Mouse (Mus musculus) regulatory T cell (primary cell): ENCODE measurements around the gene 2200002D01Rik.

Experiments
- in situ Hi-C: fragments of 300-600 bp; cut with MboI, MseI; formaldehyde crosslinking; loops from one replicate; pipeline ENCODE4 v1.15.1; 2025; ENCODE audit warnings: high pct_unique_total_duplicates

The 2200002D01Rik gene

DNA sequence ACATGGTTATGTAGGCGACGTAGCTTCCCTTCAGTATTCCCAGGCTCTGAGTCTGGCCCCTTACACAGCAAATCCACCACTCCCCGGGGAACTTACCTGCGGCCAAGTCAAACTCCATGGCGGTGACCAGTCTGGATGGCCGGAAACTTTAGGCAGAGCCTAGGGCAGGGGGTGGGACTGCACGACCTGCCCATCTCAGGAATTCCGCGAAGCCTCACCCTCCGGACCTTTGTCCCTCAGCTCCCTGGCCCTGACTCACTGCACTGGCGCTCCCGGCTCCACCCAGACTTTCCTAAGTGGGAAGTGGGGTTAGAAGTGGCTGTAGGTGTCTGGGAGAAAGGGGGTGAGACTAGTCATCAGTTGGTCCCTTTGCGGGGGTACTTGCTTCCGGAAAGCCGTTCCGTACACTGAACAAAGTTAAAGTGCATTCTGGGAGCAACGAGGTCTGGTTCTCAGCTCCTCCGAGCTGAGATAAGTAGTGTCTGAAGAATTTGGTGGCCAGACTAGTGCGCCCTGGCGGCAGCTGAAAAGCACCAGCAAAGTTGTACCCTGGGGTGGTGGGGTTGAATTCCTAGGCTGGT, at the start of gene 2200002D01Rik:
2200002D01Rik (minus strand) TSS at position 206 of the 581 bp plus-strand sequence.
- in situ Hi-C loops: no loop called here

- in situ Hi-C loops: no loop called here
Observed at GRCm38 (mm10) chr7:29296998-29297397, 48.7 kb upstream of the 2200002D01Rik start.

GRCm38 (mm10) chr7:29295861-29296647, 47.8 kb upstream of the 2200002D01Rik start:
- in situ Hi-C loops: no loop called here

GRCm38 (mm10) chr7:29294111-29294761, 46.0 kb upstream of the 2200002D01Rik start:
- in situ Hi-C loops: loop anchor here (5.0 kb wide), 1 partner anchor 52 kb away; no protein-coding TSS in a partner anchor

DNA sequence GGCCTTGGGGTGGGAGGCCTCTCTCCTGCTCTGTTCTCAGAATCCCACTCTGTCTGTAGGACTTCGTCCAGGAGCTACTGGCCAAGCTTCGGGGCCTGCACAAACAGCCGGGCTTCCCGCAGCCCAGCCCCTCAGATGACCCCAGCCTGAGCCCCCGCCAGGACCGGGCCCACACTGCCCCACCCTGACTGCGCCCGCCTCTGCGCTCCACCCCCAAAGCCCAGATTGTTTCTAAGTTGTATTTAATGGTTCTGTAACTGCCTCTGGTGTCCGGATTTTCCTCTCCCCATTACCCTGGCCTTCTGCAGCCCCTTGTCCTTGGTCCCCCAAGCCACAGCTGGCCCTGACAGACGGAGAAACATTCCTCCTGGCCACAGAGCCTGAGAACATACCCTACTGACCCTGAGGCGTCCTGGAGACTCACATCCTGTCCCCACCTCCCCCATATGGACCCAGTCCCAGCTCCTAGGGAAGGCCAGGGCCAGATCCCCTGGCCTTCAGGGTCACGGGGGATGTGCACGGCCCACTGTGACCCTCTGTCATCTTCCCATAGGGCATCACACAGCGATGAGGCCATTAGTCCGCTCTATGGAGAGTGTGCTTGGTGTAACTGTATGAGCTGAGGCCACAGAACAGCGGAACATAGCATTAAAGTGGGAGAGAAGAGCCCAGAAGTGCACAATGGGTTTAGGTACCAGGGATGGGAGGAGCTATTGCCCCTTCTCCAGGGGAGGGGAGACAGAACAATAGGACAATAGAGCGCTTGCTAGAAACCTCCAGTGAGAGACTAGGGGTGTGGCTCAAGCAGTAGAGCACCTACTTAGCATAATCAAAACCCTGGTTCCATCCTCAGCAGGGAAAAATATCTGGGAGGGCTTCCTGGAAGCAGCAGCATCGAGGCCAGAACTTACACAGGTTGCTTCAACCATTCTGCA, 45.1 kb upstream of the 2200002D01Rik start:
- in situ Hi-C loops: loop anchor here (5.0 kb wide), 1 partner anchor 51 kb away; no protein-coding TSS in a partner anchor

GRCm38 (mm10) chr7:29292458-29293098, 44.3 kb upstream of the 2200002D01Rik start:
- in situ Hi-C loops: loop anchor here (5.0 kb wide), 1 partner anchor 50 kb away; no protein-coding TSS in a partner anchor

DNA sequence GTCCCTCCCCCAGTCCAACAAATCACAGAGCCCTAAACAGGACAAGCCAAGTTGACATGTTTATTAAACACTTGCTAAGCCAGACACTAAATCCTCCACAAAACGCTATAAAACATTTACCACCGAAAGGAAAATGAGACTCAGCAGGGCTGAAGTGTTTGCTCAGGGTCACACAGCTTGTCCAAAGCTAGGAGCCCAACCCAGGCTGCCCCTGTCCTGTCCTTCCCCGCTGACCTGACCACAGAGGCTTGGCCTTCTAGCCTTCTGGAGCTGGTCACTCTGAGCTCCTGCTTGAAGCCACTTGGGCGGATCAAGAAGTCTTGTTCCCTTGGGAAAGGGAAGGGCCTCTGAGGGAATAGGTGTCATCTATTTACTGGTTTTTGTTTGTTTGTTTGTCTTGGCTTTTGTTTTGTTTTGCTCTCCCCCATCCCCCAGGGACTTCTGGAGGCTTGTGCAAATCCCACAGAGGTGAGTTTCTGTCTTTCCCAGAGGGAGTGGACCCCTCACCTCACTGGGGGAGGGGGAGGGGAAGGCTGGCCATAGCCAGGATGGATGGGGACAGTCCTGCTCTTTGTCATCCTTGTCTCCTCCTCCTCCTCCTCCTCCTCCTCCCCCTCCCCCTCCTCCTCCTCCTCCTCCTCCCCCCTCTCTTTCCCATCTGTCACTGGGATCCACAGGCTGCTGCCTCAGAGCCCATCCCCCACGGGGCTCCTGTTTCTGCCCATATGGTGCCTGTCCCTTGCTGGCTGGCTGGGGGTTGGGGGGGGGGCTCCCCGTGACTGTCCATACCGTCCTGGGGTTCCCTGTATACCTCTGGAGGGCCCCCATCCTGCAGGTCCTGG, 43.6 kb upstream of the 2200002D01Rik start:
- in situ Hi-C loops: loop anchor here (5.0 kb wide), 1 partner anchor 50 kb away; no protein-coding TSS in a partner anchor

DNA sequence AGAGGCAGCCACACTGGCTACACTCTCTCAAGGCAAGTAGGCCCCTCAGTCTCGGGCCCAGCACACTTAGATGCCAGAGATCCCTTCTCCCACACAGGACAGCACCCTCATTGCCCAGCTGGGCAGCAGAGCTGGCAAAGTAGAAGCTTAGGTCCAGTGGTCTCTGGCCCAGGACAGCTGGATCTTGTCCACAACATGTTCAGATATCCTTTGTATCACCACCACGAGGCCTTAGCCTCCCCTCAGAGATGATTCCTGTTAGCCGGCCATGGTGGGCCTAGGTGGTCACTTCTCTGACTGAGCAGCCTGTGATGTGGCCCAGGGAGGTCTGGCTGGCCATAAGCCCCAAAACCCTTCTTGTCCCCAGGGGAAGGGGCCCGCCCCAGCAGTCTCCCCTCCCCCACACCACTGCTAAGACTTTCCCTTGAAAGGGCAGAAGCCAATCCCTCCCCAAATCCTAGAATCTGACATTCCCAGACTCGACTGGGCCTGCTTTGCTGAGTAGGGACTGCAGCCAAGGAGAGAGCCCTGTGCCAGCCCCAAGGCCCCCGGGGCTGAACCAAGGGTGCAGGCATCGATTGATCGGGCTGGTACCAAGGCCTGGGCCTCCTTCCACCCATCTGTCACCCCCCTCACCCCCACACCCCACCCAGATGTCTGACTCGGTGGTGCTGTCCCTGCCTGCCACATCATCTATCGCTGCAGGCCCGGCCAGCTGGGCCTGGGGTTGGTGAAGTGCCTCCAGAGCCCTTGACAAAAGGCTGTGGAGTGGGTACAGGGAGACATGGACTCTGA, 42.6 kb upstream of the 2200002D01Rik start:
- in situ Hi-C loops: loop anchor here (5.0 kb wide), 1 partner anchor 49 kb away; no protein-coding TSS in a partner anchor

DNA sequence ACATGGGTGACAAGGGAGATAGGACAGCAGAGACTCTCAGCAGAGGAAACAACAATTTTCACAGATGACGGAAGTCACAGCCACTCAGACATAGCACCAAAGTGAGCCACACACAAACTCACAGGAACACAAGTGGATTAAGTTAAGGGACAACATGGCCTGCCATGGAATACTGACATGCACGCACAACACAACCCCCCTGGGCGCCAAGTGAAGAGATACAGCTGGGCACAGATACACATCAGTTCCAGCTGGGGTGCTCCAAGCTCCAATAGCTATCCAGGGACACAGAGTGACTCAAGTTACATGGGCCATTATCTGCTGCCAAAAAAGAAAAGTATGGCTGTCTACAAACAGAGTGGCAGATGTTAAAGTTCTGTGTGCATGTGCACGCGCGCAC, 41.6 kb upstream of the 2200002D01Rik start:
- in situ Hi-C loops: loop anchor here (5.0 kb wide), 1 partner anchor 48 kb away; no protein-coding TSS in a partner anchor

- in situ Hi-C loops: no loop called here
Observed at GRCm38 (mm10) chr7:29288942-29289638, 40.8 kb upstream of the 2200002D01Rik start, which contains the start of gene Ppp1r14a. Gene Ppp1r14a, plus strand, starts transcription at chr7:29289308.

GRCm38 (mm10) chr7:29288079-29288478, 39.8 kb upstream of the 2200002D01Rik start:
- in situ Hi-C loops: no loop called here

GRCm38 (mm10) chr7:29287481-29287880, 39.2 kb upstream of the 2200002D01Rik start:
- in situ Hi-C loops: no loop called here

- in situ Hi-C loops: no loop called here
Observed at GRCm38 (mm10) chr7:29284523-29284922, 36.3 kb upstream of the 2200002D01Rik start.

DNA sequence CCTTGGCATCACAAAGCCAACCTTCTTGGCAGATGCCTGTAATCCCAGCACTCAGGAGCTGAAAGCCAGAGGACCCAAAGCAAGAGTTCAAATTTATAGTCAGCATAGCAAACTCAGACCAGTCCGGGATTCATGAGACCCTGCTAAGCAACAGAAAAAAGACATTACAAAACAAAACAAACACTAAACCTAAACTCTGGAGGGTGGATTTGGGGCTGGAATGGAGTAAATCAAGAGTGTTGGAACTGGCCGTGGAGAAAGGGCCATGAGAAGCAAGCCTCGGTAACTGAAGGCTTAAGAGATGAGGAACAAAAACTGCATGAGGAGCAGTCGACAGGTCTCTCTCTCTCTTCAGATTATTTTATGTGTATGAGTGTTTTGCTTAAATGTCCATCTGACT, 35.6 kb upstream of the 2200002D01Rik start:
- in situ Hi-C loops: no loop called here

GRCm38 (mm10) chr7:29282074-29282554, 33.8 kb upstream of the 2200002D01Rik start:
- in situ Hi-C loops: no loop called here

DNA sequence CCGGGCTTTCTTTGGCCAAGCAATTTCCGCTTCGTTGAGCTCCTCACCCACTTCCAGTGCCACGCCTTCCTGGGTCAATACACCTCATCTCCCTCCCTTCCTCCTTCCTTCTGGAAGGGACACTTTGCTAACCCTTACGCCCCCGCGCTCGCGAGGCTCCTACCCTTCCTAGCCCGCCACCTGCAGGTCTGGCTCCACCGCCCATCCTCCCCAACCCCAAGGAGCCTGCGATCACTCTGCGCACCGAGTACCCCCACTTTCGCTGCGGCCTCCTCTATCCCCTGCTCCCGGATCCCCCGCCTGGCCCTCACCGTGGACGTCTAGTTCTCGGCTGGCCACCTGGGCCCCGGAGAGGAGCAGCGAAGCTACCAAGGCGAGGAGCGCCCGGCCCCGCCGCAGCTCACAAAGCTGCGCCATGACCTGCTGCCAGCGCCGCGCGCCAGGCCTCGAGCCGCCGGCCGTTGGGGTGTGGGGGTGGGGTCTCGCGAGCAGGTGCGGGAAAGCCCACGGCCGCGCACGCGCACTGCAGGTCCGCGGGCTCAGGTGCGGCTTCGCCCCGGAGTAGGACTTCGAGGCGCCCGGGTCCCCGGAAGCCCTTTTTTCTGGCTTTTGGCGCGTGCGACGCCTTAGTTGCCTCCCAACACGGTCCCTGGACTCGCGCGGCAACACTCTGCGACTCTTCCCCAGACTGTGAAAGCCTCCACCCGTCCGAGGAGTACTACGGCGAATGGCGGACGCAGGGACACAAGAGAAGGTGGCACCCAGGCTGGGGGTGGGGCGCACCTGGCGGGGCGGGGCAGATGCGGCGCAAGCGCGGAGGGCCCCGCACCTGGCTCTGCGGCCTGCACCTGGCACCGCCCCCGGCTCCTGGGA, 33.2 kb upstream of the 2200002D01Rik start, which contains the start of gene Spint2:
Spint2 (minus strand) TSS at position 712 of the 873 bp plus-strand sequence.
- in situ Hi-C loops: no loop called here

GRCm38 (mm10) chr7:29280801-29281200, 32.5 kb upstream of the 2200002D01Rik start:
- in situ Hi-C loops: no loop called here
